Comparison of ENCODE assay signal across 16 mouse cellular contexts in the genomic region with DNA sequence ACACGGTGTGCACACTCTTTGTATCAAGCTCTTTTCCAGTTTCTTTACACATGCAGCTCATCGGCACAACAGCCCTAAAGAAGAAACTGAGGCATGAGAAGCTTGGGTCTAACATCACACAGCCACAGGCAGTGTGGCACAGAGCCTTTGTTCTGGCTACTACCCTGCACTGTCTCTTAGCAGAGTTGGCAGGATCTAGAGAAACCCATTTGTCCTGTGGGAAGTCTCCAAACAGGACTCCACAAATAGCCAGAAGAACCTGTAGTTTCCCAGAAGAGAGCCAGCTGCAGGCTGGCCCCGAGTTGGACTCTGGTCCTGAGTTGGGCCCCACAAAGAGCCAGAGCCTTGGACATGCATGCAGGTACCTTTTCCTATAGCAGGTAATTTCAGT. TPM values are rescaled to one million over a fixed set of nuclear protein-coding genes. Genes with fewer than 3 reads are reported as not detected.
DNase-seq lines count a peak whose midpoint lies in the region; ATAC-seq and TF ChIP-seq lines count a peak whose summit lies in the region.
"Had no signal": no experiment of that assay in that cellular context is flagged by ENCODE, and none has a peak within 500 bp of the region (broad histone marks: within the 10 kb centered on the region; RNA-seq: fewer than 3 reads in every experiment).

No protein-coding gene starts in this region.

- WGBS in forebrain, postnatal 0 days, result 66% methylated on average over 3 of the region's 3 CpGs
- WGBS in midbrain, embryonic 13.5 days, result 83% methylated on average over 3 of the region's 3 CpGs
- 88% methylated on average over 3 of the region's 3 CpGs for WGBS in intestine, embryonic 15.5 days

- H3K9me3 ChIP-seq in forebrain, postnatal 0 days (ENCODE audit: low read length), result no peaks in the 10 kb centered on the region
- no peaks in the 10 kb centered on the region for H3K9me3 ChIP-seq in midbrain, embryonic 13.5 days
- H3K9me3 ChIP-seq in intestine, embryonic 15.5 days, result no peaks in the 10 kb centered on the region
- H3K9me3 ChIP-seq: embryonic facial prominence, embryonic 10.5 days had no signal

- H3K27ac ChIP-seq in forebrain, postnatal 0 days (ENCODE audit: low read depth, low read length), result peak overlapping the region; percentile 40; the same call in 1 of the 2 replicates
- H3K27ac ChIP-seq in midbrain, embryonic 13.5 days, result peak overlapping the region; percentile 31; the same call in 1 of the 2 replicates
- H3K27ac ChIP-seq in intestine, embryonic 15.5 days, result no peak overlapping the region
- H3K27ac ChIP-seq: embryonic facial prominence, embryonic 10.5 days had no signal

- no peak overlapping the region for H3K4me2 ChIP-seq in forebrain, postnatal 0 days (ENCODE audit: low read depth)
- H3K4me2 ChIP-seq in midbrain, embryonic 13.5 days (replicated peaks), result no peak overlapping the region
- no peak overlapping the region for H3K4me2 ChIP-seq in intestine, embryonic 15.5 days (replicated peaks)

- H3K4me3 ChIP-seq in forebrain, postnatal 0 days (ENCODE audit: low read depth, low read length), result no peak overlapping the region
- H3K4me3 ChIP-seq in midbrain, embryonic 13.5 days (replicated peaks), result no peak overlapping the region
- H3K4me3 ChIP-seq in intestine, embryonic 15.5 days (replicated peaks), result no peak overlapping the region
- H3K4me3 ChIP-seq: embryonic facial prominence, embryonic 10.5 days had no signal

- peak; percentile 27 for ATAC-seq in forebrain, postnatal 0 days
- ATAC-seq in midbrain, embryonic 13.5 days, result no peak
- ATAC-seq in intestine, embryonic 15.5 days, result no peak

- TF ChIP-seq CTCF in forebrain, postnatal 0 days (IDR thresholded peaks at IDR 0.05; ENCODE audit: low read depth), result no peak

- no peaks in the 10 kb centered on the region for H3K27me3 ChIP-seq in forebrain, postnatal 0 days (ENCODE audit: insufficient read depth, low read length)
- no peaks in the 10 kb centered on the region for H3K27me3 ChIP-seq in midbrain, embryonic 13.5 days
- no peaks in the 10 kb centered on the region for H3K27me3 ChIP-seq in intestine, embryonic 15.5 days (replicated peaks)

- H3K9ac ChIP-seq in forebrain, postnatal 0 days, result no peak overlapping the region
- no peak overlapping the region for H3K9ac ChIP-seq in midbrain, embryonic 13.5 days (replicated peaks)
- H3K9ac ChIP-seq in intestine, embryonic 15.5 days, result no peak overlapping the region
- H3K9ac ChIP-seq: liver, postnatal 0 days had no signal

- peaks cover 24% of the 10 kb centered on the region for H3K4me1 ChIP-seq in forebrain, postnatal 0 days (ENCODE audit: insufficient read depth)
- H3K4me1 ChIP-seq in midbrain, embryonic 13.5 days (replicated peaks), result peaks cover 18% of the 10 kb centered on the region
- peaks cover 5% of the 10 kb centered on the region for H3K4me1 ChIP-seq in intestine, embryonic 15.5 days (replicated peaks)

- peak; percentile 54 to 64 for DNase-seq in cerebellum, postnatal 10 days
- no peak for DNase-seq in cerebellum, adult 11-12 months
- peak; percentile 61 for DNase-seq in brain, adult 2 months (ENCODE audit: low read depth, low spot score)
- DNase-seq in forebrain, postnatal 0 days, result no peak
- no peak for DNase-seq in layer of hippocampus, postnatal 14 days (ENCODE audit: low spot score in 2 of 2)
- DNase-seq in liver, result no peak
- DNase-seq: B cell, adult 2 months; kidney, adult 9 months; kidney, postnatal 4 days; liver, postnatal 0 days; lung, postnatal 36 days; thymus, postnatal 4 days had no signal

- no peaks in the 10 kb centered on the region for H3K36me3 ChIP-seq in forebrain, postnatal 0 days (ENCODE audit: insufficient read depth)
- H3K36me3 ChIP-seq in midbrain, embryonic 13.5 days, result no peaks in the 10 kb centered on the region
- no peaks in the 10 kb centered on the region for H3K36me3 ChIP-seq in intestine, embryonic 15.5 days
- H3K36me3 ChIP-seq: embryonic facial prominence, embryonic 10.5 days had no signal

RNA-seq across cellular contexts. Expression of gene Gsg1l, which starts 49.9 kb away (rescaled TPM):
- total RNA-seq in forebrain, postnatal 0 days (2014; rRNA removed), result 16.4 and 20.0 TPM in 2 replicates
- polyA plus RNA-seq in forebrain, postnatal 0 days (2015; fragmentation: Nextera tagmentation; extraction: Ambion mirVana), result 10.3 and 10.7 TPM in 2 replicates
- 5.0 and 6.8 TPM in 2 replicates for polyA plus RNA-seq in midbrain, embryonic 13.5 days (2015; fragmentation: Nextera tagmentation; extraction: Ambion mirVana)
- 10 to 100 TPM in 1 of 2 experiments, 1 to 10 TPM in 1; 9.3 to 14.0 TPM for total RNA-seq in layer of hippocampus, postnatal 14 days (2021)
- polyA plus RNA-seq in intestine, embryonic 15.5 days (2015; fragmentation: Nextera tagmentation; extraction: Ambion mirVana), result 0.57 and 0.67 TPM in 2 replicates
- total RNA-seq: granulocyte monocyte progenitor cell, adult 5-6 weeks had no signal

Comparison
In these comparisons a context has a peak if more than half of its experiments do, and no peak if none do; other contexts are left out.
1. DNase-seq: peak in cerebellum, postnatal 10 days (2 of 2) and brain, adult 2 months (single experiment); none in cerebellum, adult 11-12 months (single experiment), forebrain, postnatal 0 days (single experiment), layer of hippocampus, postnatal 14 days (0 of 2) and liver (single experiment).